Mouse (Mus musculus): ENCODE measurements around the gene Pla2g6. TPM values are rescaled to one million over a fixed set of nuclear protein-coding genes. Genes with fewer than 3 reads are reported as not detected.

Gene Pla2g6
- polyA plus RNA-seq, 1 experiment from 2014 or later, result 40.4 TPM

- Histone ChIP-seq H3K27ac (no peak overlapping the region), H3K9ac (no peak overlapping the region), H3K4me3 (no peak overlapping the region), H3K27me3 (replicated peaks) (no peaks in the 10 kb centered on the region), H3K4me2 (replicated peaks) (no peak overlapping the region), H3K36me3 (no peaks in the 10 kb centered on the region), H3K9me3 (no peaks in the 10 kb centered on the region), H3K4me1 (peaks cover 19% of the 10 kb centered on the region)
- WGBS, result 97% methylated on average over 4 of the region's 4 CpGs
- no peak for ATAC-seq (ENCODE audit: low FRiP score, low read depth)
Measured at GRCm38 (mm10) chr15:79328939-79329275, 717 bp upstream of the Pla2g6 start.

GRCm38 (mm10) chr15:79326971-79327961, 924 bp downstream of the Pla2g6 start:
- 8% methylated on average over 20 of the region's 20 CpGs for WGBS
- no peaks in the 10 kb centered on the region for H3K9me3 ChIP-seq
- ATAC-seq (ENCODE audit: low FRiP score, low read depth), result peak; percentile 49

GRCm38 (mm10) chr15:79326264-79326663, 1.9 kb downstream of the Pla2g6 start:
- Histone ChIP-seq H3K27ac (peak overlapping the region; percentile 37), H3K4me3 (no peak overlapping the region), H3K9ac (0 out of 2 replicates have a peak overlapping the region, but pooled peaks have one; percentile 6)

More at GRCm38 (mm10) chr15:79326971-79327961, 924 bp downstream of the Pla2g6 start:
- H3K36me3 ChIP-seq, result no peaks in the 10 kb centered on the region
- H3K9ac ChIP-seq, result peak overlapping the region; percentile 72
- no peaks in the 10 kb centered on the region for H3K27me3 ChIP-seq (replicated peaks)
- H3K4me3 ChIP-seq, result peak overlapping the region; percentile 56
- H3K27ac ChIP-seq, result peak overlapping the region; percentile 80
- peaks cover 19% of the 10 kb centered on the region for H3K4me1 ChIP-seq
- peak overlapping the region; percentile 82 for H3K4me2 ChIP-seq (replicated peaks)

GRCm38 (mm10) chr15:79325742-79326141, 2.4 kb downstream of the Pla2g6 start:
- Histone ChIP-seq H3K9me3 (no peaks in the 10 kb centered on the region), H3K27me3 (replicated peaks) (no peaks in the 10 kb centered on the region), H3K36me3 (no peaks in the 10 kb centered on the region), H3K27ac (no peak overlapping the region), H3K4me2 (replicated peaks) (peak overlapping the region; percentile 82; the same call in 1 of the 2 replicates), H3K9ac (0 out of 2 replicates have a peak overlapping the region, but pooled peaks have one; percentile 6), H3K4me1 (peaks cover 19% of the 10 kb centered on the region), H3K4me3 (no peak overlapping the region)
- 87% methylated on average over 3 of the region's 3 CpGs for WGBS
- no peak for ATAC-seq (ENCODE audit: low FRiP score, low read depth)

More at GRCm38 (mm10) chr15:79326264-79326663, 1.9 kb downstream of the Pla2g6 start:
- H3K4me1 ChIP-seq, result peaks cover 19% of the 10 kb centered on the region
- WGBS, result 74% methylated on average over 4 of the region's 4 CpGs
- H3K36me3 ChIP-seq, result no peaks in the 10 kb centered on the region
- no peak for ATAC-seq (ENCODE audit: low FRiP score, low read depth)
- H3K9me3 ChIP-seq, result no peaks in the 10 kb centered on the region
- peak overlapping the region; percentile 82; the same call in 1 of the 2 replicates for H3K4me2 ChIP-seq (replicated peaks)
- H3K27me3 ChIP-seq (replicated peaks), result no peaks in the 10 kb centered on the region

GRCm38 (mm10) chr15:79324373-79324772, 3.8 kb downstream of the Pla2g6 start:
- Histone ChIP-seq H3K27ac (no peak overlapping the region), H3K4me1 (peaks cover 19% of the 10 kb centered on the region), H3K4me2 (replicated peaks) (no peak overlapping the region), H3K9me3 (no peaks in the 10 kb centered on the region), H3K4me3 (no peak overlapping the region), H3K27me3 (replicated peaks) (no peaks in the 10 kb centered on the region), H3K36me3 (no peaks in the 10 kb centered on the region), H3K9ac (no peak overlapping the region)
- ATAC-seq (ENCODE audit: low FRiP score, low read depth), result no peak
- 84% methylated on average over 3 of the region's 3 CpGs for WGBS

GRCm38 (mm10) chr15:79323791-79324155, 4.4 kb downstream of the Pla2g6 start:
- Histone ChIP-seq H3K4me3 (no peak overlapping the region), H3K9me3 (no peaks in the 10 kb centered on the region), H3K27me3 (replicated peaks) (no peaks in the 10 kb centered on the region), H3K36me3 (no peaks in the 10 kb centered on the region), H3K4me2 (replicated peaks) (no peak overlapping the region), H3K4me1 (peaks cover 19% of the 10 kb centered on the region), H3K27ac (no peak overlapping the region), H3K9ac (no peak overlapping the region)
- ATAC-seq (ENCODE audit: low FRiP score, low read depth), result no peak
- 86% methylated on average over 4 of the region's 4 CpGs for WGBS

- no peaks in the 10 kb centered on the region for H3K27me3 ChIP-seq (replicated peaks)
- no peak overlapping the region for H3K4me2 ChIP-seq (replicated peaks)
- no peak overlapping the region for H3K27ac ChIP-seq
- peaks cover 19% of the 10 kb centered on the region for H3K4me1 ChIP-seq
- H3K4me3 ChIP-seq, result no peak overlapping the region
- H3K36me3 ChIP-seq, result no peaks in the 10 kb centered on the region
- WGBS, result 85% methylated on average over 6 of the region's 6 CpGs
- H3K9me3 ChIP-seq, result no peaks in the 10 kb centered on the region
- no peak for ATAC-seq (ENCODE audit: low FRiP score, low read depth)
- H3K9ac ChIP-seq, result no peak overlapping the region
Measured at GRCm38 (mm10) chr15:79322991-79323790, 5.0 kb downstream of the Pla2g6 start.

- Histone ChIP-seq H3K27ac (no peak overlapping the region), H3K9me3 (no peaks in the 10 kb centered on the region), H3K9ac (no peak overlapping the region), H3K36me3 (peaks cover 4% of the 10 kb centered on the region; the same call in 1 of the 2 replicates), H3K4me2 (replicated peaks) (no peak overlapping the region), H3K27me3 (replicated peaks) (no peaks in the 10 kb centered on the region), H3K4me3 (no peak overlapping the region), H3K4me1 (peaks cover 19% of the 10 kb centered on the region)
- WGBS, result 80% methylated on average over 11 of the region's 11 CpGs
- ATAC-seq (ENCODE audit: low FRiP score, low read depth), result no peak
Measured at GRCm38 (mm10) chr15:79322281-79322990, 5.8 kb downstream of the Pla2g6 start.

GRCm38 (mm10) chr15:79321733-79322190, 6.4 kb downstream of the Pla2g6 start:
- Histone ChIP-seq H3K27me3 (replicated peaks) (no peaks in the 10 kb centered on the region), H3K4me3 (no peak overlapping the region), H3K9me3 (no peaks in the 10 kb centered on the region), H3K36me3 (peaks cover 5% of the 10 kb centered on the region; the same call in 1 of the 2 replicates), H3K9ac (no peak overlapping the region), H3K4me2 (replicated peaks) (no peak overlapping the region), H3K4me1 (peaks cover 14% of the 10 kb centered on the region), H3K27ac (no peak overlapping the region)
- 90% methylated on average over 5 of the region's 5 CpGs for WGBS
- ATAC-seq (ENCODE audit: low FRiP score, low read depth), result no peak

- Histone ChIP-seq H3K9ac (no peak overlapping the region), H3K27me3 (replicated peaks) (no peaks in the 10 kb centered on the region), H3K27ac (no peak overlapping the region), H3K4me2 (replicated peaks) (no peak overlapping the region), H3K4me1 (no peaks in the 10 kb centered on the region), H3K9me3 (no peaks in the 10 kb centered on the region), H3K4me3 (no peak overlapping the region), H3K36me3 (peaks cover 18% of the 10 kb centered on the region; the same call in 1 of the 2 replicates)
- no peak for ATAC-seq (ENCODE audit: low FRiP score, low read depth)
- WGBS, result 76% methylated on average over 8 of the region's 8 CpGs
Measured at GRCm38 (mm10) chr15:79313848-79314369, 14.3 kb downstream of the Pla2g6 start.

GRCm38 (mm10) chr15:79307861-79308260, 20.3 kb downstream of the Pla2g6 start:
- H3K36me3 ChIP-seq, result peaks cover 38% of the 10 kb centered on the region
- H3K4me1 ChIP-seq, result no peaks in the 10 kb centered on the region
- H3K9me3 ChIP-seq, result no peaks in the 10 kb centered on the region
- H3K27ac ChIP-seq, result no peak overlapping the region
- H3K9ac ChIP-seq, result no peak overlapping the region
- H3K27me3 ChIP-seq (replicated peaks), result no peaks in the 10 kb centered on the region
- WGBS, result 66% methylated on average over 4 of the region's 4 CpGs
- no peak overlapping the region for H3K4me3 ChIP-seq
- no peak overlapping the region for H3K4me2 ChIP-seq (replicated peaks)
- ATAC-seq (ENCODE audit: low FRiP score, low read depth), result no peak
